Mouse (Mus musculus) heart, postnatal 0 days (tissue): Measurements from ENCODE around the gene Pip5k1b.

Source experiments
- CTCF ChIP-seq: IDR thresholded peaks from 2 replicates; pipeline ENCODE4 v1.5.1; 2016; ENCODE audit warnings: antibody characterized with exemption, control low read depth, low read depth
- EP300 ChIP-seq: IDR thresholded peaks from 2 replicates; pipeline ENCODE4 v1.6.1; 2016; ENCODE audit warnings: antibody characterized with exemption, low read depth

DNA sequence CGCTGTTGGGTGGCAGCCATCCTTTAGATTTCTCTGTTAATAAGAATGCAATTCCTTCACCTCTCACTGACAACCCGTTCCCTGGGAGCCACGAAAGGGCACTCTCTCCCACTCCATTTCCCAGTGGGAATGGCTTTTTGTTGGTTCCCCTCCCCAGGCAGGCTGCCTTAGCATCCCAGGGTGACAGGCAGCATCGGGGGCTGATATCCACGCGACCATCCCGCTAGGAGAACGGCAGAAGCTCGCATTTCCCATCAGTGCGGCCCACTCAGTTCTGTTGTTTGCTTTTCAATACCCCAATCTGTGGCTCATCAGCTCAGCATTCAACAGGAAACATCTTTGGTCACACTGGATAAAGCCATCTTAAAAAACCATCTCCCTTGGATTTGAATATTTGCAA, 253.5 kb downstream of the Pip5k1b start:
- TF ChIP-seq CTCF (no peak), EP300 (no peak)
